Mouse (Mus musculus): ENCODE measurements around the gene Gm438.
"Not testable (repeated sequence)": the region's sequence is repeated elsewhere in the genome, so short reads cannot be mapped to it uniquely, and the experiment has no call there.

The Gm438 gene

DNA sequence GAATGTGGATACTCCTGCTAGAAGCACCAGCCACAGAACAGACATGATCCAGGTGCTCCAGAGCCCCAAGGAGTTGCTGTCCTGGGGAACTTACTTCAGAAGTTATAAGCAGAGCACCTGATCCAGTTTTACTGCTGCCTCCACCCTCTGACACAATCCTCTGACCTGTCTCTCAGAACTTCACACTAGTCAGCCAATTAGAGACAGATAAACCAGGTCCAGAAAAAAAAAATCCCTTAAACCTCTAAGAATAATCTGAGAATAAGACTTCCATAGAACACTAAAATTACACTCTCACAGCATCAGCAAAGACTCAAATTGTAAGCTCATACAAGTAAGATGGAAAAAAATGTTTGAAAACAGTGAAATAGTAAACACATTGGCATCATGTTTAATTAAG lies at the start of gene Gm438:
Gm438 (minus strand) TSS at position 101 of the 400 bp plus-strand sequence.
- no peak for DNase-seq (ENCODE audit: extremely low spot score)

GRCm38 (mm10) chr4:144824706-144825105 lies 38.3 kb upstream of the Gm438 start:
- DNase-seq (ENCODE audit: extremely low spot score), result no peak

- DNase-seq (ENCODE audit: extremely low spot score), result no peak
Observed at GRCm38 (mm10) chr4:144823996-144824395, 37.6 kb upstream of the Gm438 start.

- not testable (repeated sequence) for DNase-seq (ENCODE audit: extremely low spot score)
Observed at GRCm38 (mm10) chr4:144807135-144807534, 20.8 kb upstream of the Gm438 start.

DNA sequence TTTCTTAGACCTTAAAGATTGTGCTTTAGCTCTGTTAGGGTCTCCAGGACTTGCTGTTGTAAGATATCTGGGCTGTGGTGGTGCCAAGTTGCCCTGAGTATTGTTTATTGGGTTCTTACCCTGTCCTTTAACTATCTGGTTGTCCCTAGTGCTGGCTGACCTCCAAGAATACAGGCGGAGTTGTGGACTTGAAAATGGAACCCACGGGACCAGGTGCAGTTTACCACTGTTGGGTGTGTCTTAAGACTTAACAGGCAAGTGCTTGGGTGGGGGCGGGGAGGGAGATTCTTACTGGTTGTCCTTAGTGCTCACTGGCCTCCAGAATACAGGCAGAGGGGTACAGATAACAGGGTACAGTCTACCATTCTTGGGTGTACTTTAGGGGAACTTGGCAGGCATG lies 17.2 kb upstream of the Gm438 start:
- DNase-seq (ENCODE audit: extremely low spot score), result no peak

GRCm38 (mm10) chr4:144790141-144790540 lies 3.8 kb upstream of the Gm438 start:
- DNase-seq (ENCODE audit: extremely low spot score), result no peak

GRCm38 (mm10) chr4:144782476-144783197 lies 3.7 kb downstream of the Gm438 start:
- DNase-seq (ENCODE audit: extremely low spot score), result no peak

- DNase-seq (ENCODE audit: extremely low spot score), result peak; percentile 7
Observed at GRCm38 (mm10) chr4:144765722-144766121, 20.7 kb downstream of the Gm438 start.

DNA sequence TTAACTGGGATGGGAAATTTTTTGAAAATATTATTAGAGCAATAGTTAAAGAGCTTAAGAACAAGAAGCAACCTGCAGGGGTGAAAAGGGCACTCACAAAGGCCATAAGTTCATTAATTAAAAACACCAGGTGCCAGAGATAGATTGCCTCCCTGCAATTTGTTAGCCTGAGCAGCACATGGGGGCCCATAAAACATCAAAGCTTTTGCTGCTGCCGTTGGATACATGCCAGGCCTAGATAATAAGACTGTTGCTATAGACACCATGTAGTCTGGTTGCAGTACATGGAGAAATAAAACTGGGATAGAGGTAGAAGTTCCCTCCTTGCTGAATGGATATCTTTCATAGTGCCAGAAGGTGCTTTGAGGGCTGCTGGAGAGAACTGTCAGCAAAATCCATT lies 37.2 kb downstream of the Gm438 start:
- peak; percentile 6 for DNase-seq (ENCODE audit: extremely low spot score)

Measured in embryo, embryonic 9.5 days (tissue).